Comparison of ENCODE assay signal across 12 mouse cellular contexts in the genomic region with DNA sequence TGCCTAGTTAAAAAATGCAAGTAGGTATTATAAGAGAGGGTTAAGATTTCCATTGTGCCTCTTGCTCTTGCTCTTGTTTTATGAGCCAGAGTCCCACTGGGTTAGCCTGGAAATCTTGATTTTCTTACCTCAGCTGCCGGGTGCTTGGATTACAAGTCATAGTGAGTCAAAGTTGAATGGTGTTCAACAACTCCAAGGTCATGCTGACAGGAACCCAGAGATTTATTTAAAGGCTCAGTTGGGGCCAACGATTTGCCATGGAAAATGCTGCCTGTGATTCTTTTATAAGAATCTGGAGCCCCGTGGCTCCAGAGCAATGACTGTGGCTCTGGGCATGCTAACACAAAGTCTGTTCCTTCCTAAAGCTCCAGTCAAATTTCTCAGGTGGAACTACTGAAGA.
"Had no signal": no experiment of that assay in that cellular context is flagged by ENCODE, and none has a peak within 500 bp of the region (broad histone marks: within the 10 kb centered on the region; RNA-seq: fewer than 3 reads in every experiment).

No protein-coding gene starts in this region.

- DNase-seq: gastrocnemius, adult 2 months; gastrocnemius, postnatal 10 days; gastrocnemius, postnatal 25 days; heart, adult 2 months; heart, postnatal 4 days; kidney, adult 18-20 months; kidney, adult 8-10 months; kidney, postnatal 10 days; kidney, postnatal 25 days; kidney, postnatal 4 days; liver; liver, embryonic 13.5 days had no signal
